Mouse (Mus musculus) embryonic facial prominence, embryonic 11.5 days (tissue): Measurements from ENCODE around the gene March7. TPM values are rescaled to one million over a fixed set of nuclear protein-coding genes. Genes with fewer than 3 reads are reported as not detected.

Experiments used
- ATAC-seq: fragments of 200-750 bp; cut with Nextera tagmentation; replicated peaks from 2 replicates; pipeline ENCODE4 v1.8.0; 2017; ENCODE audit warnings: low read depth; ENCODE audit not compliant: insufficient number of reproducible peaks, low FRiP score, low TSS enrichment
- DNase-seq: peaks from one replicate; pipeline ENCODE4 v3.0.0-alpha.2; 2015; ENCODE audit warnings: low spot score
- H3K27ac ChIP-seq: fragments of 300-500 bp; sonication (generic); replicated peaks from 2 replicates; pipeline ENCODE4 v1.5.1; 2014; ENCODE audit warnings: mild to moderate bottlenecking, low read depth, low read length, control low read depth
- H3K27me3 ChIP-seq: fragments of 300-500 bp; sonication (generic); 2 replicates; pipeline ENCODE4 v1.6.1; 2014; ENCODE audit warnings: mild to moderate bottlenecking, low read length, moderate library complexity, mixed read lengths; ENCODE audit not compliant: control insufficient read depth, insufficient read depth
- H3K36me3 ChIP-seq: fragments of 300-500 bp; sonication (generic); replicated peaks from 2 replicates; pipeline ENCODE4 v1.6.1; 2014; ENCODE audit warnings: low read depth, mild to moderate bottlenecking, low read length, moderate library complexity, mixed read lengths; ENCODE audit not compliant: control insufficient read depth, insufficient read depth
- H3K4me1 ChIP-seq: fragments of 300-500 bp; sonication (generic); 2 replicates; pipeline ENCODE4 v1.6.1; 2014; ENCODE audit warnings: low read length, mixed read lengths; ENCODE audit not compliant: control insufficient read depth, insufficient read depth
- H3K4me2 ChIP-seq: fragments of 300-500 bp; sonication (generic); 2 replicates; pipeline ENCODE4 v1.6.1; 2014; ENCODE audit warnings: low read depth, mild to moderate bottlenecking, control low read depth, low read length, moderate library complexity
- H3K4me3 ChIP-seq: fragments of 300-500 bp; sonication (generic); 2 replicates; pipeline ENCODE4 v1.5.1; 2014; ENCODE audit warnings: low read depth, low read length, control low read depth
- H3K9ac ChIP-seq: fragments of 300-500 bp; sonication (generic); replicated peaks from 2 replicates; pipeline ENCODE4 v1.6.1; 2014; ENCODE audit warnings: mild to moderate bottlenecking, control low read depth, low read length
- H3K9me3 ChIP-seq: fragments of 300-500 bp; sonication (generic); replicated peaks from 2 replicates; pipeline ENCODE4 v1.6.1; 2016; ENCODE audit warnings: mild to moderate bottlenecking, low read length, inconsistent platforms, mixed read lengths; ENCODE audit not compliant: control insufficient read depth
- WGBS: fragments of 180-500 bp; shearing (Covaris S2); extraction: QIAGEN DNeasy Blood & Tissue Kit; methylation state at CpG from one replicate; pipeline ENCODE4 v1.1.7; 2014; 5-methylcytosine and 5-hydroxymethylcytosine counted together
- polyA plus RNA-seq: library from polyadenylated mRNA; unstranded; fragments of >200 nt; fragmentation: Nextera tagmentation; extraction: Ambion mirVana; gene quantifications from 2 replicates; pipeline ENCODE4 v1.2.1, GENCODE M21; 2014

The March7 gene
- polyA plus RNA-seq, 1 experiment from 2014 or later = 82.6 TPM

DNA sequence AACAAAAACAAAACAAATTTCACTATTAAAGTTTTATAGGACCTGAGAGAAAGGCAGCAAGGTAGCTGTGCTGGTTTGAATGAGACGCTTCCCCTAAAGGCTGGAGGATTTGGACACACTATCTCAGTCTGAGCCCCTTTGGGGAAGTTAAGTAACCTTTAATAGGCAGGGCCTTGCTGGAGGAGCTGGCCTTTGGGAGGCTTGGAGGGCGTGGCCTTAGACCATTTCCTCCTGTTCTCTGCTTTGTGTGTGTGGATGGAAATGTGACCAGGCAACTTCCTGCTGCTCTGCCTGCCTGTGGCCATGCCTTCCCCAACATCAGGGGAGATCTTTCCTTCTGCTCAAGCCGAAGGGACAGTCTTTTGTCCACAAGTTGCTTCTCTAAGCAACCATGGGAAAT is 88.6 kb downstream of the March7 start:
- no peak overlapping the region for H3K27ac ChIP-seq
- no peak for DNase-seq
- no peak overlapping the region for H3K4me3 ChIP-seq
- H3K9ac ChIP-seq = no peak overlapping the region
- no peaks in the 10 kb centered on the region for H3K27me3 ChIP-seq
- no peaks in the 10 kb centered on the region for H3K36me3 ChIP-seq
- no peaks in the 10 kb centered on the region for H3K4me1 ChIP-seq
- H3K9me3 ChIP-seq = no peaks in the 10 kb centered on the region
- 81% methylated on average over 3 of the region's 3 CpGs for WGBS
- H3K4me2 ChIP-seq = no peak overlapping the region
- no peak for ATAC-seq

DNA sequence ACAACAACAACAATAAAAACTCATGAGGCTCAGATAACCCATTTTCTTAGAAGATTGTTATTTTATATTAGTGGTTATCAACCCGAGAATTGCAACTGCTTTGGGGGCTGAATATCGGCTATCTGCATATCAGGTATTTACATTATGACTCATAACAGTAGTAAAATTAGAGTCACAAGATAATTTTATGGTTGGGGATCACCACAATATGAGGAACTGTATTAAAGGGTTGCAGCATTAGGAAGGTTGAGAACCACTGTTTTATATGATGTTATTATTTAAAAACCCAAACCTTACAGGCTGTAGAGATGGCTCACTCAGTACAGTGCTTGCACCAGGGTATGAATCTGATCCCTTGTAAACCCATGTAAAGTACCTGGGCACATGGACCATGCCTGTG is 89.6 kb downstream of the March7 start:
- 97% methylated on average over 2 of the region's 2 CpGs for WGBS
- H3K36me3 ChIP-seq = no peaks in the 10 kb centered on the region
- no peak for ATAC-seq
- H3K4me2 ChIP-seq = no peak overlapping the region
- H3K4me1 ChIP-seq = no peaks in the 10 kb centered on the region
- no peaks in the 10 kb centered on the region for H3K9me3 ChIP-seq
- H3K4me3 ChIP-seq = no peak overlapping the region
- H3K9ac ChIP-seq = no peak overlapping the region
- H3K27ac ChIP-seq = no peak overlapping the region
- H3K27me3 ChIP-seq = no peaks in the 10 kb centered on the region
- DNase-seq = no peak

Other genes starting within 250 kb of the March7 start
- gene Baz2b, start within 50 bp of the March7 start, polyA plus RNA-seq = 56.5 and 60.8 TPM in 2 replicates
- gene Cd302, start 74.6 kb downstream of the March7 start, polyA plus RNA-seq = 23.7 and 25.5 TPM in 2 replicates
- gene Ly75, start 173.4 kb downstream of the March7 start, polyA plus RNA-seq = 3.5 and 4.0 TPM in 2 replicates